Mouse (Mus musculus) layer of hippocampus, adult 9-10 months (tissue): Measurements from ENCODE around the gene Rasl11a.

Experiments
- DNase-seq: peaks from one replicate; pipeline ENCODE4 v3.0.0; 2022; ENCODE audit warnings: low spot score

Gene Rasl11a

GRCm38 (mm10) chr5:146844945-146845365 lies at the start of gene Rasl11a:
TSS of gene Rasl11a (plus strand) at chr5:146845071.
- DNase-seq, result no peak

GRCm38 (mm10) chr5:146795728-146796127 lies 49.1 kb upstream of the Rasl11a start:
- DNase-seq, result no peak

- DNase-seq, result no peak
Observed at GRCm38 (mm10) chr5:146798031-146798430, 46.8 kb upstream of the Rasl11a start.

GRCm38 (mm10) chr5:146806004-146806430 lies 38.9 kb upstream of the Rasl11a start:
- no peak for DNase-seq

- no peak for DNase-seq
Observed at GRCm38 (mm10) chr5:146809951-146810350, 34.9 kb upstream of the Rasl11a start.

- DNase-seq, result no peak
Observed at GRCm38 (mm10) chr5:146812866-146813265, 32.0 kb upstream of the Rasl11a start.

GRCm38 (mm10) chr5:146813421-146813820 lies 31.4 kb upstream of the Rasl11a start:
- no peak for DNase-seq

GRCm38 (mm10) chr5:146815394-146815793 lies 29.5 kb upstream of the Rasl11a start:
- DNase-seq, result no peak

GRCm38 (mm10) chr5:146817583-146817982 lies 27.3 kb upstream of the Rasl11a start:
- DNase-seq, result no peak

- no peak for DNase-seq
Observed at GRCm38 (mm10) chr5:146818906-146819623, 25.8 kb upstream of the Rasl11a start.

- no peak for DNase-seq
Observed at GRCm38 (mm10) chr5:146823005-146823404, 21.9 kb upstream of the Rasl11a start.

GRCm38 (mm10) chr5:146829528-146829927 lies 15.3 kb upstream of the Rasl11a start:
- no peak for DNase-seq

GRCm38 (mm10) chr5:146832435-146832768 lies 12.5 kb upstream of the Rasl11a start:
- DNase-seq, result no peak

GRCm38 (mm10) chr5:146832769-146833448 lies 12.0 kb upstream of the Rasl11a start, which contains the start of gene Rpl21:
TSS of gene Rpl21 (plus strand) at chr5:146832890.
- DNase-seq, result peak; percentile 93

GRCm38 (mm10) chr5:146833673-146834201 lies 11.1 kb upstream of the Rasl11a start:
- no peak for DNase-seq

- no peak for DNase-seq
Observed at GRCm38 (mm10) chr5:146834959-146835358, 9.9 kb upstream of the Rasl11a start.

- DNase-seq, result no peak
Observed at GRCm38 (mm10) chr5:146837967-146838720, 6.7 kb upstream of the Rasl11a start.

- DNase-seq, result no peak
Observed at GRCm38 (mm10) chr5:146838836-146839648, 5.8 kb upstream of the Rasl11a start.

- no peak for DNase-seq
Observed at GRCm38 (mm10) chr5:146839760-146840159, 5.1 kb upstream of the Rasl11a start.

GRCm38 (mm10) chr5:146840422-146840821 lies 4.4 kb upstream of the Rasl11a start:
- no peak for DNase-seq

GRCm38 (mm10) chr5:146841301-146841700 lies 3.6 kb upstream of the Rasl11a start:
- DNase-seq, result no peak

- no peak for DNase-seq
Observed at GRCm38 (mm10) chr5:146841996-146842395, 2.9 kb upstream of the Rasl11a start.
